Mouse (Mus musculus) spleen, adult 2 months (tissue): ENCODE measurements around the gene Lyst.

ENCODE experiments used
- CTCF ChIP-seq: fragments of 200-500 bp; IDR thresholded peaks from 2 replicates; pipeline ENCODE4 v1.5.1; 2011; ENCODE audit warnings: mild to moderate bottlenecking, inconsistent platforms; ENCODE audit not compliant: insufficient read depth, insufficient read length, insufficient replicate concordance; ENCODE audit errors: extremely low read depth
- POLR2A ChIP-seq: fragments of 200-500 bp; IDR thresholded peaks from 2 replicates; pipeline ENCODE4 v1.6.1; 2011; ENCODE audit warnings: low read depth, low read length, inconsistent platforms

- TF ChIP-seq CTCF (no peak), POLR2A (no peak)
Observed at GRCm38 (mm10) chr13:13589032-13589431, 1.2 kb upstream of the Lyst start.
